Mouse (Mus musculus): ENCODE measurements at regions not wholly inside any gene's neighbourhood (a gene's known extent, or its start where the extent isn't known, plus 50 kb on each side); places are given as distances from the start of the nearest gene placed in this dataset.

DNA sequence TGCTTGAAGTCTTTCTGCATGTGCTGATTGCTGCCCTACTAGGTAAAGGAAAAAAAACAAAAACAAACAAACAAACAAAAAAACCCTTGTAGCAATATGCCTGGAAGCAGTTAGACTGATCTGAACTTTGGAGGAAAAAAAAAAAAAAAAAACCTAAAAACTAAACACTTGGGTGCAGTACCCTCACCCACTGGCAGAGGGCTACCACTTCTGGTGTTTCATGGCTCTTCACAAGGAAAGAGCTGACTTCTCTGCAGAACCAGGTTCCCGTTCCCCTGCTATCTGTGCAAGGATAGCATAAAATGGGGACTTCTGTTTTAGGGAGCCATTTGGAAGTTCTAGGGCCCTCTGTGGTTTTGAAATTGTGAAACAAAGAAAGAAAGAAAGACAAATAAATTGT lies 52.2 kb upstream of the Otud4 start:
- Histone ChIP-seq H3K4me3 (ENCODE audit: low read length) (no peak overlapping the region), H3K27me3 (ENCODE audit: control insufficient read depth, insufficient read depth, low read depth, low read length) (no peaks in the 10 kb centered on the region), H3K9me3 (ENCODE audit: control insufficient read depth, low read length) (no peaks in the 10 kb centered on the region), H3K36me3 (ENCODE audit: control insufficient read depth, insufficient read depth, low read length) (no peaks in the 10 kb centered on the region), H3K27ac (ENCODE audit: low read length) (no peak overlapping the region), H3K4me1 (replicated peaks; ENCODE audit: control insufficient read depth, insufficient read depth, low read length) (no peaks in the 10 kb centered on the region), H3K4me2 (ENCODE audit: low read depth, low read length) (no peak overlapping the region), H3K9ac (ENCODE audit: low read length) (no peak overlapping the region)
- ATAC-seq (ENCODE audit: low read depth), result no peak
- 0% methylated on average over 1 of the region's 1 CpGs for WGBS

- no peaks in the 10 kb centered on the region for H3K4me1 ChIP-seq (replicated peaks; ENCODE audit: control insufficient read depth, insufficient read depth, low read length)
- no peak overlapping the region for H3K9ac ChIP-seq (ENCODE audit: low read length)
- H3K4me2 ChIP-seq (ENCODE audit: low read depth, low read length), result no peak overlapping the region
- H3K36me3 ChIP-seq (ENCODE audit: control insufficient read depth, insufficient read depth, low read length), result no peaks in the 10 kb centered on the region
- 0 out of 2 replicates have a peak, but pooled peaks have one; percentile 47 for ATAC-seq (ENCODE audit: low read depth)
- H3K27ac ChIP-seq (ENCODE audit: low read length), result no peak overlapping the region
- no peaks in the 10 kb centered on the region for H3K27me3 ChIP-seq (ENCODE audit: control insufficient read depth, insufficient read depth, low read depth, low read length)
- H3K4me3 ChIP-seq (ENCODE audit: low read length), result no peak overlapping the region
- 24% methylated on average over 3 of the region's 3 CpGs for WGBS
- no peaks in the 10 kb centered on the region for H3K9me3 ChIP-seq (ENCODE audit: control insufficient read depth, low read length)
These were observed 54.5 kb upstream of the Otud4 start for GRCm38 (mm10) chr8:79584966-79585365.

- no peak overlapping the region for H3K27ac ChIP-seq (ENCODE audit: low read length)
- 34% methylated on average over 6 of the region's 6 CpGs for WGBS
- H3K9ac ChIP-seq (ENCODE audit: low read length), result no peak overlapping the region
- ATAC-seq (ENCODE audit: low read depth), result no peak
- H3K27me3 ChIP-seq (ENCODE audit: control insufficient read depth, insufficient read depth, low read depth, low read length), result no peaks in the 10 kb centered on the region
- no peaks in the 10 kb centered on the region for H3K4me1 ChIP-seq (replicated peaks; ENCODE audit: control insufficient read depth, insufficient read depth, low read length)
- no peak overlapping the region for H3K4me2 ChIP-seq (ENCODE audit: low read depth, low read length)
- H3K4me3 ChIP-seq (ENCODE audit: low read length), result no peak overlapping the region
- H3K9me3 ChIP-seq (ENCODE audit: control insufficient read depth, low read length), result no peaks in the 10 kb centered on the region
- no peaks in the 10 kb centered on the region for H3K36me3 ChIP-seq (ENCODE audit: control insufficient read depth, insufficient read depth, low read length)
These were observed 56.1 kb upstream of the Otud4 start for GRCm38 (mm10) chr8:79583326-79583725.

DNA sequence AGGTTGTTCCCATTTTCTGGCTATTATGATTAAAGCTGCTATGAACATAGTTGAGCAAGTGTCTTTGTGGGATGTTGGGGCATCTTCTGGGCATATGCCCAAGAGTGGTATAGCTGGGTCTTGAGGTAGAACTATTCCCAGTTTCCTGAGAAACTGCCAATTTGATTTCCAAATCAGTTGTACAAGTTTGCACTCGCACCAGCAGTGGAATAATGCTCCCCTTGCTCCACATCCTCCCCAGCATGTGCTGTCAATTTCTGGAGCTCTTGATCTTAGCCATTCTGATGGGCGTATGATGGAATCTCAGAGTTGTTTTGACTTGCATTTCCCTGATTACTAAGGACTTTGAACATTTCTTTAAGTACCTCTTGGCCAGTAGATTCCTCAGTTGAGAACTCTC lies 57.2 kb upstream of the Otud4 start:
- H3K9me3 ChIP-seq (ENCODE audit: control insufficient read depth, low read length), result no peaks in the 10 kb centered on the region
- H3K36me3 ChIP-seq (ENCODE audit: control insufficient read depth, insufficient read depth, low read length), result no peaks in the 10 kb centered on the region
- ATAC-seq (ENCODE audit: low read depth), result no peak
- no peaks in the 10 kb centered on the region for H3K27me3 ChIP-seq (ENCODE audit: control insufficient read depth, insufficient read depth, low read depth, low read length)
- H3K4me2 ChIP-seq (ENCODE audit: low read depth, low read length), result no peak overlapping the region
- H3K9ac ChIP-seq (ENCODE audit: low read length), result no peak overlapping the region
- WGBS, result 80% methylated on average over 2 of the region's 2 CpGs
- H3K4me1 ChIP-seq (replicated peaks; ENCODE audit: control insufficient read depth, insufficient read depth, low read length), result no peaks in the 10 kb centered on the region
- no peak overlapping the region for H3K27ac ChIP-seq (ENCODE audit: low read length)
- H3K4me3 ChIP-seq (ENCODE audit: low read length), result no peak overlapping the region

DNA sequence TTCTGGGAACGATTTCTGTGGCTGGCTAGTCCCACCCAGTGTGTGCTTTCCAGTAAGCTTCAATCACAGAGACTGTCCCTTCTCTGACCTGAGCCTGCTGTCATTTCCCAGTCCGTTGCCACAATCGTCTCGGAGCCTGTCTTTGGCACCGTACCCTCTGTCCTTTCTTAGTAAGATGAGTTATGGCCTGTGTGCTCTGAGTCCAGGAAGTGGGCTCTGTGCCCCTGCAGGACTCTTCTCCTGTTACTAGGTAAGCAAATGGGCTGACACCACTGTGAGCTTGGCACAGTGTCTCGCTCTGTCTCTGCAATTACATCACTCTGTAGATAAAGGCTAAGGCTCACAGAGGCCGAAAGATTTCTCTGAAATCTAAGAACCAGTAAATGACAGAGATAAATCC lies 63.3 kb upstream of the Otud4 start:
- Histone ChIP-seq H3K27me3 (ENCODE audit: control insufficient read depth, insufficient read depth, low read depth, low read length) (no peaks in the 10 kb centered on the region), H3K9ac (ENCODE audit: low read length) (no peak overlapping the region), H3K27ac (ENCODE audit: low read length) (no peak overlapping the region), H3K36me3 (ENCODE audit: control insufficient read depth, insufficient read depth, low read length) (no peaks in the 10 kb centered on the region), H3K4me3 (ENCODE audit: low read length) (no peak overlapping the region), H3K9me3 (ENCODE audit: control insufficient read depth, low read length) (no peaks in the 10 kb centered on the region), H3K4me2 (ENCODE audit: low read depth, low read length) (no peak overlapping the region), H3K4me1 (replicated peaks; ENCODE audit: control insufficient read depth, insufficient read depth, low read length) (peaks cover 4% of the 10 kb centered on the region; the same call in 1 of the 2 replicates)
- ATAC-seq (ENCODE audit: low read depth), result peak; percentile 34; the same call in 1 of the 2 replicates
- 35% methylated on average over 7 of the region's 7 CpGs for WGBS

- ATAC-seq (ENCODE audit: low read depth), result no peak
- no peak overlapping the region for H3K4me3 ChIP-seq (ENCODE audit: low read length)
- no peak overlapping the region for H3K9ac ChIP-seq (ENCODE audit: low read length)
- no peaks in the 10 kb centered on the region for H3K9me3 ChIP-seq (ENCODE audit: control insufficient read depth, low read length)
- no peak overlapping the region for H3K27ac ChIP-seq (ENCODE audit: low read length)
- no peaks in the 10 kb centered on the region for H3K36me3 ChIP-seq (ENCODE audit: control insufficient read depth, insufficient read depth, low read length)
- peaks cover 4% of the 10 kb centered on the region; the same call in 1 of the 2 replicates for H3K4me1 ChIP-seq (replicated peaks; ENCODE audit: control insufficient read depth, insufficient read depth, low read length)
- no peaks in the 10 kb centered on the region for H3K27me3 ChIP-seq (ENCODE audit: control insufficient read depth, insufficient read depth, low read depth, low read length)
- whole genome bisulfite sequencing, result 81% methylated on average over 2 of the region's 2 CpGs
- no peak overlapping the region for H3K4me2 ChIP-seq (ENCODE audit: low read depth, low read length)
These were observed 64.2 kb upstream of the Otud4 start for GRCm38 (mm10) chr8:79575175-79575734.

GRCm38 (mm10) chr8:79573491-79573890 lies 65.9 kb upstream of the Otud4 start:
- no peak overlapping the region for H3K9ac ChIP-seq (ENCODE audit: low read length)
- no peaks in the 10 kb centered on the region for H3K27me3 ChIP-seq (ENCODE audit: control insufficient read depth, insufficient read depth, low read depth, low read length)
- H3K4me3 ChIP-seq (ENCODE audit: low read length), result no peak overlapping the region
- no peaks in the 10 kb centered on the region for H3K9me3 ChIP-seq (ENCODE audit: control insufficient read depth, low read length)
- no peak for ATAC-seq (ENCODE audit: low read depth)
- H3K4me2 ChIP-seq (ENCODE audit: low read depth, low read length), result no peak overlapping the region
- no peaks in the 10 kb centered on the region for H3K36me3 ChIP-seq (ENCODE audit: control insufficient read depth, insufficient read depth, low read length)
- peaks cover 4% of the 10 kb centered on the region; the same call in 1 of the 2 replicates for H3K4me1 ChIP-seq (replicated peaks; ENCODE audit: control insufficient read depth, insufficient read depth, low read length)
- WGBS, result 88% methylated on average over 7 of the region's 7 CpGs
- no peak overlapping the region for H3K27ac ChIP-seq (ENCODE audit: low read length)

GRCm38 (mm10) chr8:79572526-79572925 lies 66.9 kb upstream of the Otud4 start:
- no peaks in the 10 kb centered on the region for H3K27me3 ChIP-seq (ENCODE audit: control insufficient read depth, insufficient read depth, low read depth, low read length)
- H3K36me3 ChIP-seq (ENCODE audit: control insufficient read depth, insufficient read depth, low read length), result no peaks in the 10 kb centered on the region
- H3K27ac ChIP-seq (ENCODE audit: low read length), result no peak overlapping the region
- peaks cover 4% of the 10 kb centered on the region; the same call in 1 of the 2 replicates for H3K4me1 ChIP-seq (replicated peaks; ENCODE audit: control insufficient read depth, insufficient read depth, low read length)
- WGBS, result 94% methylated on average over 5 of the region's 5 CpGs
- H3K9ac ChIP-seq (ENCODE audit: low read length), result no peak overlapping the region
- ATAC-seq (ENCODE audit: low read depth), result no peak
- no peaks in the 10 kb centered on the region for H3K9me3 ChIP-seq (ENCODE audit: control insufficient read depth, low read length)
- H3K4me2 ChIP-seq (ENCODE audit: low read depth, low read length), result no peak overlapping the region
- no peak overlapping the region for H3K4me3 ChIP-seq (ENCODE audit: low read length)

- 87% methylated on average over 6 of the region's 6 CpGs for WGBS
- no peak overlapping the region for H3K4me2 ChIP-seq (ENCODE audit: low read depth, low read length)
These were observed 76.3 kb upstream of the Otud4 start for GRCm38 (mm10) chr8:79563101-79563500.

GRCm38 (mm10) chr8:79562669-79563068 lies 76.7 kb upstream of the Otud4 start:
- Histone ChIP-seq H3K4me2 (ENCODE audit: low read depth, low read length) (no peak overlapping the region), H3K4me1 (replicated peaks; ENCODE audit: control insufficient read depth, insufficient read depth, low read length) (no peaks in the 10 kb centered on the region), H3K9ac (ENCODE audit: low read length) (no peak overlapping the region), H3K36me3 (ENCODE audit: control insufficient read depth, insufficient read depth, low read length) (no peaks in the 10 kb centered on the region), H3K9me3 (ENCODE audit: control insufficient read depth, low read length) (no peaks in the 10 kb centered on the region), H3K4me3 (ENCODE audit: low read length) (no peak overlapping the region), H3K27ac (ENCODE audit: low read length) (no peak overlapping the region), H3K27me3 (ENCODE audit: control insufficient read depth, insufficient read depth, low read depth, low read length) (no peaks in the 10 kb centered on the region)
- no peak for ATAC-seq (ENCODE audit: low read depth)
- 73% methylated on average over 8 of the region's 8 CpGs for WGBS

More at GRCm38 (mm10) chr8:79563101-79563500, 76.3 kb upstream of the Otud4 start:
- Histone ChIP-seq H3K27ac (ENCODE audit: low read length) (no peak overlapping the region), H3K9me3 (ENCODE audit: control insufficient read depth, low read length) (no peaks in the 10 kb centered on the region), H3K4me1 (replicated peaks; ENCODE audit: control insufficient read depth, insufficient read depth, low read length) (no peaks in the 10 kb centered on the region), H3K4me3 (ENCODE audit: low read length) (no peak overlapping the region), H3K9ac (ENCODE audit: low read length) (no peak overlapping the region), H3K36me3 (ENCODE audit: control insufficient read depth, insufficient read depth, low read length) (no peaks in the 10 kb centered on the region), H3K27me3 (ENCODE audit: control insufficient read depth, insufficient read depth, low read depth, low read length) (no peaks in the 10 kb centered on the region)
- no peak for ATAC-seq (ENCODE audit: low read depth)

All from lung, embryonic 16.5 days (tissue).